Mouse (Mus musculus): ENCODE measurements at regions not wholly inside any gene's neighbourhood (a gene's known extent, or its start where the extent isn't known, plus 50 kb on each side); places are given as distances from the start of the nearest gene placed in this dataset.

DNA sequence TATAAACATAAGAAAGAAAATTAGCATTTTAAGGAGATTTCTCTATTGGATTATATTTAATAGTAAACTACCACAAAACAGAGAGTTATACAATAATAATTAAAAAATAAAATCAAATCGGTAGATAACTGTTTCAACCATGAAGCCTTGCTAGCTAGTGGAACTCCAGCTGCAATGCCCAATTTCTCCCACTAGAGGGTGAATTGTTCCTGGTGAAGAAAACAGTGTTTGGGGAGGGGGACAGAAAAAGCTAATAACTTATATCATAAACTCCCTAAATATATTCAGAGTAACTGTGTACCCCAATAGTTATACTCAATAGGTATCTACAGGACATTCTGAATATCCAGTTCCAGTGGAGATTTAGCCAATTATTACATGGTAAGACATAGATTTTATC, 694.0 kb upstream of the Adgra3 start:
- TF ChIP-seq CTCF (IDR thresholded peaks at IDR 0.05; ENCODE audit: insufficient read depth, low read depth, low read length) (no peak), POLR2A (IDR thresholded peaks at IDR 0.05; ENCODE audit: insufficient read depth, low read depth, low read length) (no peak)

Measured in olfactory bulb, adult 2 months (tissue).